Mouse (Mus musculus): ENCODE results near the gene Mmd2. TPM values are rescaled to one million over a fixed set of nuclear protein-coding genes. Genes with fewer than 3 reads are reported as not detected.

Mmd2 gene
- total RNA-seq, 2 experiments from 2014 or later: 0.82 to 3.3 TPM

DNA sequence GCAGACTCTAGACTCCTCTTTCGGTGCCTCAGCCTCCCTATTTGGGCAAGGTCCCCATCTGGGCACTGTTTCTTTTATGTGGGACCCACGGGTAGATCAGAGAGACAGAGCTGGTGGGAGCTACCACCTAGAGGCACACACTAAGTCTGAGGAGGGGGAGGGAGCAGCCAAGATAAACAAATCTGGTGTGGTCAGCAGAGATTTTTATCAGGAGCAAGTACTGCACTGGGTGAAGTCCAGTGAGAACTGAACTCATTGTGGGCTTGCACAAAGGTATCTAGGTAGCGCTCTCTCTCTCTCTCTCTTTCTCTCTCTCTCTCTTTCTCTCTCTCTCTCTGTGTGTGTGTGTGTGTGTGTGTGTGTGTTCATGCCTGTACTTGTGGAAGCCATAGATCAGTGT lies 5.9 kb upstream of the Mmd2 start:
- no peak for DNase-seq
- intact Hi-C loops (cut with DNase I): loop anchor here (10.0 kb wide), 1 partner anchor 240 kb away; no protein-coding TSS in a partner anchor

- intact Hi-C loops (cut with DNase I): loop anchor here (10.0 kb wide), 1 partner anchor 236 kb away; no protein-coding TSS in a partner anchor
Measured at GRCm38 (mm10) chr5:142610362-142610761, 1.8 kb upstream of the Mmd2 start.

GRCm38 (mm10) chr5:142608989-142609325 lies 357 bp upstream of the Mmd2 start:
- intact Hi-C loops (cut with DNase I): no loop called here
- no peak for DNase-seq

More at GRCm38 (mm10) chr5:142610362-142610761, 1.8 kb upstream of the Mmd2 start:
- no peak for DNase-seq

- DNase-seq: no peak
- intact Hi-C loops (cut with DNase I): no loop called here
Measured at GRCm38 (mm10) chr5:142605288-142605687, 3.3 kb downstream of the Mmd2 start.

DNA sequence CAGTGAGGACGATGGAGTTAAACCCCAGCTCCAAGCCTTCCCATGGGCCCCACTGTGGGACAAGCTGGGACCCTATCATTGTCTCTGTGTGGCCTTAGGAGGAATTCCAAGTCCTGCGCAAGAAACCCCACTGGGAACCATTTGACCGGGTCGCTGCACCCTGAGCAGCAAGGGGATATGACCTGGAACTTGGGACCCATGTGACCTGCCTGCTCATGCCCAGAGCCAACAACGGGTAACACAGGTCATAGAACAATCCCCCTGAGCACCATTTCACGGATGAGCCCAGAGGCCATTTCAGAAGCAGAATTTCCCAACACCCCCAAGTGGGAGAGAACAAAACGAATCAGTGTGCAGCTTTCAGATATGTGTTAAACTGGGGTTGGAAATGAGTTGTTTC lies 4.2 kb downstream of the Mmd2 start:
- intact Hi-C loops (cut with DNase I): no loop called here
- DNase-seq: no peak

- no peak for DNase-seq
- intact Hi-C loops (cut with DNase I): no loop called here
Measured at GRCm38 (mm10) chr5:142597648-142598390, 10.8 kb downstream of the Mmd2 start.

- DNase-seq: no peak
- intact Hi-C loops (cut with DNase I): no loop called here
Measured at GRCm38 (mm10) chr5:142596723-142597122, 11.9 kb downstream of the Mmd2 start.

DNA sequence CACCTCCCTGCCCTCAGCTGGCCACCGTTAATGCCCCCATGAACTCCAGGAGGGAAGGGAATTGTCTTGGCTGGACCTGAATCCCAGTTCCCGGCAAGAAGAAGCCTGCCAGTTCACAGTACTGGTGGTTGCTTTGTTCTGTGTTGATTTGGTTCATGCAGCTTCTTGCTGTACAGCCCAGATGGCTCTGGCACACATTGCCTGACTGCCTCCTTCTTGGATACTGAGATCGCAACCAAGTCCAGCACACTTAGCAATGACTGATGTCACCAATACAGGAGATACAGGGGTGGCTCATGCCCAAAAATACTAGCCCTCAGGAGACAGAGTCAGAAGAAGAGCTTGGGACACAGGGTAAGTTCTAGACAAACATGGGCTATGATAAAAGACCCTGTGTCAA lies 12.9 kb downstream of the Mmd2 start:
- DNase-seq: no peak
- intact Hi-C loops (cut with DNase I): no loop called here

GRCm38 (mm10) chr5:142590953-142591616 lies 17.5 kb downstream of the Mmd2 start:
- DNase-seq: no peak
- intact Hi-C loops (cut with DNase I): no loop called here

- DNase-seq: no peak
- intact Hi-C loops (cut with DNase I): loop anchor here (10.0 kb wide), 1 partner anchor 261 kb away; no protein-coding TSS in a partner anchor
Measured at GRCm38 (mm10) chr5:142583616-142584126, 24.9 kb downstream of the Mmd2 start.

DNA sequence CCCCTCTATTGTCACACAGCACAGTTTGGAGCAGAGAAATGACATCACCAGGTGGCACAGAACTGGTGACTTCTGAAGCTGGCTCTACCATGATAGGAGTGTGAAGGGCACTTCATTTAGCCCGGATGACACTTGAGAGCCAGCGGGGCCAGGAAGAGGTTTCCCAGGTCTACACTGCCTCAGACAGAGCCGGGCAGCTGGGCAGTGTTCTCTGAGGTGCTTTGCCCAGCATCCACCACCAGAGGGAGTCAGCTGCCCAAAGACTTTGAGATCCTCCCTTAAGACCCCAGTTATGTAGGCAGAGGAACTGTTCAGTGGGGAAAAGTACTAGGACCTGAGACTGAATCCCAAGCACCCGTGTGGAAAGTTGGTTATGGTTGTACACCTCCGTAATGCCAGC lies 27.1 kb downstream of the Mmd2 start:
- peak; percentile 39 to 63 for DNase-seq
- intact Hi-C loops (cut with DNase I): loop anchor here (1.0 to 10.0 kb wide), 3 partner anchors 39 to 263 kb away; no protein-coding TSS in a partner anchor

- DNase-seq: no peak
- intact Hi-C loops (cut with DNase I): no loop called here
Measured at GRCm38 (mm10) chr5:142578192-142578591, 30.4 kb downstream of the Mmd2 start.

- peak; percentile 8 to 29 for DNase-seq
Measured at GRCm38 (mm10) chr5:142576832-142577231, 31.8 kb downstream of the Mmd2 start.

DNA sequence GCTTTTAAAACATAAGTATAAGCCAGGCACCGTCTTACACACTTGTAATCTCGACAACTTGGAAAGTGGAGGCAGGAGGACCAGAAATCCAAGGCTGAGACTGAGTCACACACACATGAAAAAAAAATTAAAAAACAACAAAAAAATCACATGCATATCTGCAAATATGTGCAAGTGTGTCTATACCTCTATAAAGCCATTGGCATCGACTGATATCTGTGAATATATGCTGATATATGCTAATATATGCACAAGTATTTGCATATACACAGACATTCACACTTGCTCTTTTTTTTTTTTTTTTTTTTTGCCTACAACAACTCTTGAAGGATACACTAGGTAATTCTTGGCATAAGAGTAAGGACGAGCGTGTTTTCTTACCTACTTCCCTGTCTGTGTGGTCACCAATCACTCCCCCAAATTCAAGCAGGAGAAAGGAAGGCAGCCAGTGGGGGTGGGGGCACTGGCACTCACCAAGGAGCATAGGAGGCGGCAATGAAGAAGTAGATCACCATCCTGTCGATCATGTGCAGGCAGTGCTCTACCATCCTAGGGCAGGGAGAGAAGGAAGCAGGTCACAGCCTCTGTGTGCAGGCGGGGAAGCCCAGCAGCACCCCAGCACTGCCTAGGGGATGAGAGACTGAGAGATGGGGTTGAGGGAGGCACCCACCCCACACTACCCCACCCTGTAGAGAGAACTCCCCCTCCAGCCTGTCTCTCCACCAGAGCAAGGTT lies 34.1 kb downstream of the Mmd2 start:
- intact Hi-C loops (cut with DNase I): no loop called here
- no peak for DNase-seq

More at GRCm38 (mm10) chr5:142576832-142577231, 31.8 kb downstream of the Mmd2 start:
- intact Hi-C loops (cut with DNase I): no loop called here

GRCm38 (mm10) chr5:142564606-142565005 lies 44.0 kb downstream of the Mmd2 start:
- no peak for DNase-seq
- intact Hi-C loops (cut with DNase I): no loop called here

DNA sequence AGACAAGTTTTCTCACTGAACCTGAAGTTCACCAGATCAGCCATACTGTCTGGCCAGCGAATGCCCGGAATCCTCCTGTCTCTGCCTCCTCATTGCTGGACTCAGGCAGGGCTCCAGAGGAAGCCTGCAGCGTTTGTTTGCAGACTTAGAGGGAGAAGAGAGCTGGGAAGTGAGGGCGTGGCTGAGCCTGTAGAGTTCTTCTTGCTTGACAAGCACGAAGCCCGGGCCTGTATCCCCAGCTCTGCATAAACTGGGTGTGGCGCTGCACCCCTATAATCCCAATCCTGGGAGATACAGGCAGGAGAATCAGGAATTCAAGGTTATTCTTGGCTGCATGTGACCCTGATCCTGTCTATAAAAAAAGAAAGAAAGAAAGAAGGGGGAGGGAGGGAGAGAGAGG lies 48.3 kb downstream of the Mmd2 start:
- intact Hi-C loops (cut with DNase I): no loop called here
- no peak for DNase-seq

GRCm38 (mm10) chr5:142557397-142558067 lies 51.1 kb downstream of the Mmd2 start:
- intact Hi-C loops (cut with DNase I): loop anchor here (1.0 to 2.0 kb wide), 2 partner anchors 63 to 161 kb away; no protein-coding TSS in a partner anchor
- peak; percentile 71 to 84 for DNase-seq

- no peak for DNase-seq
- intact Hi-C loops (cut with DNase I): loop anchor here (1.0 to 2.0 kb wide), 2 partner anchors 64 to 162 kb away; no protein-coding TSS in a partner anchor
Measured at GRCm38 (mm10) chr5:142556721-142557120, 51.9 kb downstream of the Mmd2 start.

GRCm38 (mm10) chr5:142555866-142556265 lies 52.7 kb downstream of the Mmd2 start:
- intact Hi-C loops (cut with DNase I): loop anchor here (2.0 kb wide), 1 partner anchor 65 kb away; no protein-coding TSS in a partner anchor
- DNase-seq: no peak

Data from heart, postnatal 10 days (tissue).